Mouse (Mus musculus) kidney, adult 2 months (tissue): Measurements from ENCODE around the gene Gm49337. TPM values are rescaled to one million over a fixed set of nuclear protein-coding genes. Genes with fewer than 3 reads are reported as not detected.

Source experiments
- DNase-seq: peaks from one replicate; pipeline ENCODE4 v3.0.0; 2021
- H3K27ac ChIP-seq: fragments of 200-500 bp; 2 replicates; pipeline ENCODE4 v1.5.1; 2012; ENCODE audit warnings: low read depth, low read length, control low read depth, inconsistent platforms; ENCODE audit not compliant: insufficient read depth
- H3K27me3 ChIP-seq: fragments of 200-500 bp; replicated peaks from 2 replicates; pipeline ENCODE4 v1.6.1; 2012; ENCODE audit warnings: mild to moderate bottlenecking, moderate library complexity, low read length, inconsistent platforms; ENCODE audit not compliant: control insufficient read depth, insufficient read depth
- H3K36me3 ChIP-seq: fragments of 200-500 bp; 2 replicates; pipeline ENCODE4 v1.6.1; 2012; ENCODE audit warnings: mild to moderate bottlenecking, moderate library complexity, low read length, inconsistent platforms; ENCODE audit not compliant: control insufficient read depth, insufficient read depth
- H3K4me1 ChIP-seq: fragments of 200-500 bp; 2 replicates; pipeline ENCODE4 v1.6.1; 2011; ENCODE audit warnings: low read length; ENCODE audit not compliant: control insufficient read depth, insufficient read depth
- H3K4me3 ChIP-seq: fragments of 200-500 bp; 2 replicates; pipeline ENCODE4 v1.5.1; 2011; ENCODE audit warnings: mild to moderate bottlenecking, low read depth, low read length, control low read depth; ENCODE audit not compliant: insufficient read depth
- CTCF ChIP-seq: fragments of 200-500 bp; conservative IDR thresholded peaks from 2 replicates; pipeline ENCODE4 v1.5.1; 2011; ENCODE audit warnings: low read depth, mild to moderate bottlenecking, control low read depth, low read length, moderate library complexity, mixed read lengths; ENCODE audit not compliant: insufficient read depth, insufficient read length
- POLR2A ChIP-seq: fragments of 200-500 bp; IDR thresholded peaks from one replicate; pipeline ENCODE4 v1.6.1; 2011; ENCODE audit warnings: low read depth, low read length, control low read depth
- WGBS: fragments of 180-500 bp; shearing (Covaris S2); methylation state at CpG from one replicate; pipeline ENCODE4 v1.1.7; 2018; 5-methylcytosine and 5-hydroxymethylcytosine counted together
- polyA plus RNA-seq: library from polyadenylated mRNA; depleted of rRNA; stranded (reverse); fragments of >200 nt; gene quantifications from 2 replicates; pipeline ENCODE4 v1.2.3, GENCODE M21; 2012

The Gm49337 gene
- polyA plus RNA-seq, 1 experiment = not detected

- no peaks in the 10 kb centered on the region for H3K36me3 ChIP-seq
- 6% methylated on average over 4 of the region's 4 CpGs for WGBS
- no peaks in the 10 kb centered on the region for H3K27me3 ChIP-seq
- no peak for TF ChIP-seq CTCF
- no peak for TF ChIP-seq POLR2A
- H3K4me3 ChIP-seq = peak overlapping the region; percentile 79
- no peak for DNase-seq
- peak overlapping the region; percentile 58 for H3K27ac ChIP-seq
- peaks cover 6% of the 10 kb centered on the region; the same call in 1 of the 2 replicates for H3K4me1 ChIP-seq
Measured at GRCm38 (mm10) chr4:116150862-116151221, 22.3 kb upstream of the Gm49337 start.

- Histone ChIP-seq H3K27me3 (no peaks in the 10 kb centered on the region), H3K4me1 (peaks cover 6% of the 10 kb centered on the region; the same call in 1 of the 2 replicates), H3K27ac (peak within 1 kb of the TSS; percentile 95), H3K4me3 (peak within 1 kb of the TSS; percentile 79), H3K36me3 (no peaks in the 10 kb centered on the region; the same call in 1 of the 2 replicates)
- TF ChIP-seq POLR2A (no peak), CTCF (no peak)
- 57% methylated on average over 6 of the region's 6 CpGs for WGBS
- DNase-seq = no peak
Measured at GRCm38 (mm10) chr4:116151238-116151637, 21.9 kb upstream of the Gm49337 start, which contains the start of gene Lurap1. TSS of gene Lurap1 (minus strand) at chr4:116151338.

GRCm38 (mm10) chr4:116152702-116153101 lies 20.5 kb upstream of the Gm49337 start:
- 95% methylated on average over 15 of the region's 15 CpGs for WGBS
- Histone ChIP-seq H3K27ac (no peak overlapping the region), H3K4me3 (no peak overlapping the region), H3K4me1 (peaks cover 8% of the 10 kb centered on the region; the same call in 1 of the 2 replicates), H3K36me3 (no peaks in the 10 kb centered on the region; the same call in 1 of the 2 replicates), H3K27me3 (no peaks in the 10 kb centered on the region)
- no peak for DNase-seq
- no peak for TF ChIP-seq POLR2A
- no peak for TF ChIP-seq CTCF

- TF ChIP-seq CTCF = no peak
- no peak for TF ChIP-seq POLR2A
- Histone ChIP-seq H3K36me3 (peaks cover 1% of the 10 kb centered on the region; the same call in 1 of the 2 replicates), H3K4me3 (no peak overlapping the region), H3K27ac (peak overlapping the region; percentile 87), H3K4me1 (peaks cover 9% of the 10 kb centered on the region), H3K27me3 (no peaks in the 10 kb centered on the region)
- DNase-seq = peak; percentile 72
- WGBS = 51% methylated on average over 2 of the region's 2 CpGs
Measured at GRCm38 (mm10) chr4:116157882-116158281, 15.3 kb upstream of the Gm49337 start.

GRCm38 (mm10) chr4:116159912-116160311 lies 13.3 kb upstream of the Gm49337 start:
- H3K4me1 ChIP-seq = peaks cover 14% of the 10 kb centered on the region
- peaks cover 1% of the 10 kb centered on the region; the same call in 1 of the 2 replicates for H3K36me3 ChIP-seq
- H3K27me3 ChIP-seq = no peaks in the 10 kb centered on the region
- WGBS = 61% methylated on average over 3 of the region's 3 CpGs
- peak overlapping the region; percentile 3; the same call in 1 of the 2 replicates for H3K27ac ChIP-seq
- peak; percentile 38 for DNase-seq
- no peak for TF ChIP-seq CTCF
- no peak for TF ChIP-seq POLR2A
- no peak overlapping the region for H3K4me3 ChIP-seq

GRCm38 (mm10) chr4:116160769-116161168 lies 12.4 kb upstream of the Gm49337 start:
- H3K4me1 ChIP-seq = peaks cover 14% of the 10 kb centered on the region
- no peak overlapping the region for H3K27ac ChIP-seq
- 56% methylated on average over 3 of the region's 3 CpGs for WGBS
- TF ChIP-seq POLR2A = no peak
- no peak overlapping the region for H3K4me3 ChIP-seq
- no peak for DNase-seq
- H3K27me3 ChIP-seq = no peaks in the 10 kb centered on the region
- peaks cover 1% of the 10 kb centered on the region; the same call in 1 of the 2 replicates for H3K36me3 ChIP-seq

- WGBS = 28% methylated on average over 4 of the region's 4 CpGs
- TF ChIP-seq POLR2A (no peak), CTCF (no peak)
- H3K27ac ChIP-seq = peak overlapping the region; percentile 79
- H3K27me3 ChIP-seq = no peaks in the 10 kb centered on the region
- DNase-seq = peak; percentile 72
- H3K36me3 ChIP-seq = peaks cover 1% of the 10 kb centered on the region; the same call in 1 of the 2 replicates
- H3K4me3 ChIP-seq = no peak overlapping the region
- peaks cover 14% of the 10 kb centered on the region for H3K4me1 ChIP-seq
Measured at GRCm38 (mm10) chr4:116162142-116162541, 11.0 kb upstream of the Gm49337 start.

- H3K36me3 ChIP-seq = no peaks in the 10 kb centered on the region; the same call in 1 of the 2 replicates
- TF ChIP-seq CTCF = no peak
- TF ChIP-seq POLR2A = no peak
- 78% methylated on average over 2 of the region's 2 CpGs for WGBS
- H3K4me3 ChIP-seq = no peak overlapping the region
- H3K27ac ChIP-seq = peak overlapping the region; percentile 58
- no peaks in the 10 kb centered on the region for H3K27me3 ChIP-seq
- H3K4me1 ChIP-seq = peaks cover 11% of the 10 kb centered on the region
- peak; percentile 28 for DNase-seq
Measured at GRCm38 (mm10) chr4:116164759-116165554, 8.2 kb upstream of the Gm49337 start.
